Mouse (Mus musculus) activated CD4-positive, CD25-positive, alpha-beta regulatory T cell, adult 4 months (primary cell): ENCODE results near the gene Arhgdib. TPM values are rescaled to one million over a fixed set of nuclear protein-coding genes. Genes with fewer than 3 reads are reported as not detected.
"Not testable (repeated sequence)": the region's sequence is repeated elsewhere in the genome, so short reads cannot be mapped to it uniquely, and the experiment has no call there.

ENCODE experiments used
- ATAC-seq: one replicate; pipeline ENCODE4 v1.8.0; 2017
- polyA plus RNA-seq, 2 experiments: library from polyadenylated mRNA; unstranded; fragments of 100-300 nt; shearing (Covaris generic); gene quantifications; one replicate each; pipeline ENCODE4 v1.2.1; 2017

Arhgdib gene
- 1,000 to 10,000 TPM; 2,826 to 2,843 TPM for polyA plus RNA-seq

GRCm38 (mm10) chr6:136941051-136942021 lies at the start of gene Arhgdib:
Gene Arhgdib (minus strand): TSS chr6:136941899.
- peak; percentile 68 for ATAC-seq

GRCm38 (mm10) chr6:136990557-136990956 lies 48.9 kb upstream of the Arhgdib start:
- ATAC-seq, result no peak

- no peak for ATAC-seq
Measured at GRCm38 (mm10) chr6:136989824-136990497, 48.3 kb upstream of the Arhgdib start.

GRCm38 (mm10) chr6:136988536-136989060 lies 46.9 kb upstream of the Arhgdib start:
- no peak for ATAC-seq

- no peak for ATAC-seq
Measured at GRCm38 (mm10) chr6:136986718-136987117, 45.0 kb upstream of the Arhgdib start.

GRCm38 (mm10) chr6:136986019-136986418 lies 44.3 kb upstream of the Arhgdib start:
- ATAC-seq, result no peak

- ATAC-seq, result no peak
Measured at GRCm38 (mm10) chr6:136983201-136983600, 41.5 kb upstream of the Arhgdib start.

GRCm38 (mm10) chr6:136982581-136982980 lies 40.9 kb upstream of the Arhgdib start:
- no peak for ATAC-seq

- ATAC-seq, result peak; percentile 65
Measured at GRCm38 (mm10) chr6:136980331-136980746, 38.6 kb upstream of the Arhgdib start.

GRCm38 (mm10) chr6:136979274-136980082 lies 37.8 kb upstream of the Arhgdib start:
- peak; percentile 44 for ATAC-seq

GRCm38 (mm10) chr6:136968877-136969276 lies 27.2 kb upstream of the Arhgdib start:
- not testable (repeated sequence) for ATAC-seq

GRCm38 (mm10) chr6:136967466-136967865 lies 25.8 kb upstream of the Arhgdib start:
- peak; percentile 29 for ATAC-seq

- ATAC-seq, result no peak
Measured at GRCm38 (mm10) chr6:136965912-136966311, 24.2 kb upstream of the Arhgdib start.

- peak; percentile 79 for ATAC-seq
Measured at GRCm38 (mm10) chr6:136964609-136965510, 23.2 kb upstream of the Arhgdib start.

GRCm38 (mm10) chr6:136962957-136963356 lies 21.3 kb upstream of the Arhgdib start:
- no peak for ATAC-seq

- ATAC-seq, result no peak
Measured at GRCm38 (mm10) chr6:136959131-136959530, 17.4 kb upstream of the Arhgdib start.

- no peak for ATAC-seq
Measured at GRCm38 (mm10) chr6:136957062-136957461, 15.4 kb upstream of the Arhgdib start.

GRCm38 (mm10) chr6:136955240-136955639 lies 13.5 kb upstream of the Arhgdib start:
- no peak for ATAC-seq

- no peak for ATAC-seq
Measured at GRCm38 (mm10) chr6:136954715-136955114, 13.0 kb upstream of the Arhgdib start.

GRCm38 (mm10) chr6:136954192-136954591 lies 12.5 kb upstream of the Arhgdib start:
- no peak for ATAC-seq

- ATAC-seq, result no peak
Measured at GRCm38 (mm10) chr6:136952930-136953329, 11.2 kb upstream of the Arhgdib start.
